Mouse (Mus musculus) T-helper 17 cell (primary cell): ENCODE measurements around the gene Bcar3.

ENCODE experiments used
- in situ Hi-C, 2 experiments: fragments of 300-600 bp; cut with MboI, MseI; formaldehyde crosslinking; loops; 1 replicate in 1 of 2; 2 replicates in 1 of 2; pipeline ENCODE4 v1.15.1; 2025; ENCODE audit warnings: high pct_unique_total_duplicates in 2 of 2

Gene Bcar3

GRCm38 (mm10) chr3:122453875-122454274 lies 159.9 kb downstream of the Bcar3 start:
- in situ Hi-C loops, result no loop called here

GRCm38 (mm10) chr3:122456156-122456555 lies 162.2 kb downstream of the Bcar3 start:
- in situ Hi-C loops, result loop anchor here in 1 of 2 experiments (5.0 kb wide), 1 partner anchor 144 kb away; no protein-coding TSS in a partner anchor

- in situ Hi-C loops, result loop anchor here in 1 of 2 experiments (5.0 kb wide), 1 partner anchor 145 kb away; no protein-coding TSS in a partner anchor
Observed at GRCm38 (mm10) chr3:122456807-122457206, 162.9 kb downstream of the Bcar3 start.

GRCm38 (mm10) chr3:122457723-122458122 lies 163.8 kb downstream of the Bcar3 start:
- in situ Hi-C loops, result loop anchor here in 1 of 2 experiments (5.0 kb wide), 1 partner anchor 145 kb away; no protein-coding TSS in a partner anchor

GRCm38 (mm10) chr3:122458743-122459142 lies 164.8 kb downstream of the Bcar3 start:
- in situ Hi-C loops, result loop anchor here in 1 of 2 experiments (5.0 kb wide), 1 partner anchor 146 kb away; no protein-coding TSS in a partner anchor

GRCm38 (mm10) chr3:122460848-122461511 lies 167.0 kb downstream of the Bcar3 start:
- in situ Hi-C loops, result loop anchor here in 1 of 2 experiments (10.0 kb wide), 1 partner anchor 276 kb away; no protein-coding TSS in a partner anchor

GRCm38 (mm10) chr3:122461512-122461881 lies 167.6 kb downstream of the Bcar3 start:
- in situ Hi-C loops, result loop anchor here in 1 of 2 experiments (10.0 kb wide), 1 partner anchor 277 kb away; no protein-coding TSS in a partner anchor

- in situ Hi-C loops, result loop anchor here in 1 of 2 experiments (10.0 kb wide), 1 partner anchor 277 kb away; no protein-coding TSS in a partner anchor
Observed at GRCm38 (mm10) chr3:122461932-122462871, 168.3 kb downstream of the Bcar3 start.

- in situ Hi-C loops, result loop anchor here in 1 of 2 experiments (10.0 kb wide), 1 partner anchor 278 kb away; no protein-coding TSS in a partner anchor
Observed at GRCm38 (mm10) chr3:122463166-122463565, 169.2 kb downstream of the Bcar3 start.

GRCm38 (mm10) chr3:122466100-122466730 lies 172.3 kb downstream of the Bcar3 start:
- in situ Hi-C loops, result loop anchor here (5.0 to 10.0 kb wide), 2 partner anchors 154 to 281 kb away; no protein-coding TSS in a partner anchor

GRCm38 (mm10) chr3:122467977-122468376 lies 174.0 kb downstream of the Bcar3 start:
- in situ Hi-C loops, result loop anchor here (5.0 to 10.0 kb wide), 2 partner anchors 156 to 283 kb away; no protein-coding TSS in a partner anchor

- in situ Hi-C loops, result loop anchor here in 1 of 2 experiments (10.0 kb wide), 1 partner anchor 894 kb away; no protein-coding TSS in a partner anchor
Observed at GRCm38 (mm10) chr3:122470326-122471016, 176.5 kb downstream of the Bcar3 start.

- in situ Hi-C loops, result loop anchor here in 1 of 2 experiments (10.0 kb wide), 1 partner anchor 894 kb away; no protein-coding TSS in a partner anchor
Observed at GRCm38 (mm10) chr3:122471017-122471721, 177.2 kb downstream of the Bcar3 start.

- in situ Hi-C loops, result loop anchor here in 1 of 2 experiments (10.0 kb wide), 1 partner anchor 892 kb away; no protein-coding TSS in a partner anchor
Observed at GRCm38 (mm10) chr3:122472412-122472811, 178.5 kb downstream of the Bcar3 start.

GRCm38 (mm10) chr3:122473523-122474034 lies 179.6 kb downstream of the Bcar3 start:
- in situ Hi-C loops, result loop anchor here in 1 of 2 experiments (10.0 kb wide), 1 partner anchor 891 kb away; no protein-coding TSS in a partner anchor

GRCm38 (mm10) chr3:122474067-122474466 lies 180.1 kb downstream of the Bcar3 start:
- in situ Hi-C loops, result loop anchor here in 1 of 2 experiments (10.0 kb wide), 1 partner anchor 891 kb away; no protein-coding TSS in a partner anchor

- in situ Hi-C loops, result loop anchor here in 1 of 2 experiments (10.0 kb wide), 1 partner anchor 890 kb away; no protein-coding TSS in a partner anchor
Observed at GRCm38 (mm10) chr3:122474796-122475195, 180.9 kb downstream of the Bcar3 start.

GRCm38 (mm10) chr3:122475735-122476134 lies 181.8 kb downstream of the Bcar3 start:
- in situ Hi-C loops, result loop anchor here in 1 of 2 experiments (10.0 kb wide), 1 partner anchor 889 kb away; no protein-coding TSS in a partner anchor

- in situ Hi-C loops, result loop anchor here in 1 of 2 experiments (10.0 kb wide), 1 partner anchor 888 kb away; no protein-coding TSS in a partner anchor
Observed at GRCm38 (mm10) chr3:122476656-122477055, 182.7 kb downstream of the Bcar3 start.
